Comparison of ENCODE assay signal across 24 mouse cellular contexts in the genomic region with DNA sequence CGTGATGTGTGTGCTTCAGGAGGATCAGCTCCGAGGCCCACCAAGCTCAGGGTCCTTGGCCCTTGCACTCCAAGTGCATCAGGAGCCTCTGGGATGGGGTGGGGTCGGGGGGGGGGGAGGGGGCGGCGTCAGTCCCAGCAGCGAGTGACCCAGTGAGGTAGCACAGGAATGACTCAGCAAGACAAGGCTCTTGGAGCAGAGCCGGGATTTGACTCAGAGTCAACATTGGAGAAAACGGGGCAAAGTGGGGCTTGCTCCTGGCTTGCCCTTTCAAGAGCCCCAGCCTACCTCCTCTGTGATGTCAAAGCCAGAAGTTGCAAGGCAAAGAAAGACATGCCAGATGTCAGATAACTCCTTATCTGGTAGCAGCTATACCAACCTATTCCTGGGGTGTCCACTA. TPM values are rescaled to one million over a fixed set of nuclear protein-coding genes. Genes with fewer than 3 reads are reported as not detected.
A peak's percentile ranks its signal among the peaks of the same experiment; 100 is the strongest.
DNase-seq lines count a peak whose midpoint lies in the region; TF ChIP-seq lines count a peak whose summit lies in the region.
"Had no signal": no experiment of that assay in that cellular context is flagged by ENCODE, and none has a peak within 500 bp of the region (broad histone marks: within the 10 kb centered on the region; RNA-seq: fewer than 3 reads in every experiment).

No protein-coding gene starts in this region.

- H3K79me3 ChIP-seq in C2C12 (ENCODE audit: low read depth): no peaks in the 10 kb centered on the region

- no peak overlapping the region for H3K4me3 ChIP-seq in C2C12 (ENCODE audit: insufficient read depth, poor library complexity, severe bottlenecking)
- H3K4me3 ChIP-seq in embryonic fibroblast, embryonic 13.5 days (ENCODE audit: insufficient read depth, low read length): no peak overlapping the region
- H3K4me3 ChIP-seq: heart, adult 2 months; intestine, embryonic 15.5 days; midbrain, embryonic 13.5 days had no signal

- no peak for TF ChIP-seq CTCF in C2C12 (IDR thresholded peaks at IDR 0.05; ENCODE audit: control insufficient read depth, insufficient read depth, insufficient read length)
- no peak for TF ChIP-seq CTCF in embryonic fibroblast, embryonic 13.5 days (IDR thresholded peaks at IDR 0.05; ENCODE audit: borderline replicate concordance, insufficient read depth, low read length)

- H3K27me3 ChIP-seq in C2C12 (ENCODE audit: control insufficient read depth, insufficient read depth, insufficient read length): no peaks in the 10 kb centered on the region
- H3K27me3 ChIP-seq: intestine, embryonic 15.5 days; midbrain, embryonic 13.5 days had no signal

- peak; percentile 78 to 85 for DNase-seq in adrenal gland, adult (ENCODE audit: inconsistent age in 2 of 2, low spot score in 1 of 2)
- DNase-seq in adrenal gland, postnatal 4 days (ENCODE audit: low spot score in 2 of 2): no peak
- peak; percentile 37 for DNase-seq in ZHBTc4 (ENCODE audit: low read depth, low spot score)
- no peak for DNase-seq in gastrocnemius, postnatal 10 days
- DNase-seq in heart, postnatal 4 days: no peak
- no peak for DNase-seq in ovary, postnatal 10 days (ENCODE audit: low spot score)
- DNase-seq: cerebellum, adult 11-12 months; forebrain, postnatal 0 days; heart, adult 2 months; heart, postnatal 14 days; kidney, postnatal 4 days; liver; liver, postnatal 0 days; retina, postnatal 1 day had no signal

- H3K36me3 ChIP-seq in C2C12 (ENCODE audit: control insufficient read depth, insufficient read depth): no peaks in the 10 kb centered on the region
- H3K36me3 ChIP-seq: intestine, embryonic 15.5 days; midbrain, embryonic 13.5 days had no signal

- no peaks in the 10 kb centered on the region for H3K79me2 ChIP-seq in C2C12 (ENCODE audit: control insufficient read depth, insufficient read depth)

- peaks cover 6% of the 10 kb centered on the region; the same call in 1 of the 2 replicates for H3K4me1 ChIP-seq in embryonic fibroblast, embryonic 13.5 days (ENCODE audit: control insufficient read depth, insufficient read depth, low read length)
- H3K4me1 ChIP-seq: midbrain, embryonic 13.5 days had no signal

- H3ac ChIP-seq in C2C12 (ENCODE audit: control insufficient read depth, insufficient read length, low read depth): peak overlapping the region; percentile 53

- no peak for TF ChIP-seq POLR2A in embryonic fibroblast, embryonic 13.5 days (IDR thresholded peaks at IDR 0.05; ENCODE audit: low read depth, low read length)

- peak overlapping the region; percentile 44; the same call in 1 of the 2 replicates for H3K27ac ChIP-seq in embryonic fibroblast, embryonic 13.5 days (ENCODE audit: insufficient read depth, low read length)
- H3K27ac ChIP-seq: heart, adult 2 months; hindbrain, embryonic 14.5 days; intestine, embryonic 15.5 days; macrophage; midbrain, embryonic 13.5 days had no signal

TF ChIP-seq in C2C12, 6 proteins besides CTCF, POLR2A, EP300 and RAD21:
- TF ChIP-seq MYOG (IDR thresholded peaks at IDR 0.05; ENCODE audit: control insufficient read depth, extremely low read depth, insufficient read length) (no peak), CEBPB (IDR thresholded peaks at IDR 0.05; ENCODE audit: low read depth) (no peak), MAX (IDR thresholded peaks at IDR 0.05) (no peak), MYOD1 (IDR thresholded peaks at IDR 0.05; ENCODE audit: control insufficient read depth, insufficient read length, low read depth) (no peak), FOSL1 (IDR thresholded peaks at IDR 0.05; ENCODE audit: insufficient read depth, low read length, poor library complexity, severe bottlenecking) (no peak), USF1 (IDR thresholded peaks at IDR 0.05; ENCODE audit: low read depth) (no peak)

RNA-seq across cellular contexts. Expression of a gene that starts 16.9 kb away (rescaled TPM):
- under 1 TPM; 0.20 to 0.39 TPM for total RNA-seq in adrenal gland, postnatal 4 days (2021)
- polyA plus RNA-seq in C2C12 (2012; fragmentation: generic; extraction: Trizol): 0.06 TPM
- polyA plus RNA-seq in embryonic fibroblast, embryonic 13.5 days (2011; ENCODE audit: insufficient read length, low read depth, missing spikeins): not detected in 2 replicates
- total RNA-seq in gastrocnemius, postnatal 10 days (2021): under 1 TPM in 1 of 2 experiments, not detected in 1; 0.09 TPM
- under 1 TPM; 0.16 to 0.17 TPM for total RNA-seq in heart, postnatal 4 days (2021)
- total RNA-seq: gastrocnemius, adult 8-10 months; layer of hippocampus, postnatal 10 days; left cerebral cortex, postnatal 25 days had no signal
- polyA plus RNA-seq: forebrain, postnatal 0 days; hindbrain, embryonic 14.5 days; midbrain, embryonic 13.5 days had no signal

RNA-seq across cellular contexts. Expression of a gene that starts 21.9 kb away (rescaled TPM):
- total RNA-seq in adrenal gland, postnatal 4 days (2021): 10 to 100 TPM; 31.1 to 32.5 TPM
- polyA plus RNA-seq in C2C12 (2012; fragmentation: generic; extraction: Trizol): 61.9 TPM
- polyA plus RNA-seq in embryonic fibroblast, embryonic 13.5 days (2011; ENCODE audit: insufficient read length, low read depth, missing spikeins): 44.1 and 53.6 TPM in 2 replicates
- 10 to 100 TPM in 1 of 2 experiments, 1 to 10 TPM in 1; 9.4 to 12.0 TPM for total RNA-seq in gastrocnemius, postnatal 10 days (2021)
- total RNA-seq in heart, postnatal 4 days (2021): 10 to 100 TPM; 25.8 to 26.8 TPM

RNA-seq across cellular contexts. Expression of a gene that starts 42.4 kb away (rescaled TPM):
- total RNA-seq in adrenal gland, postnatal 4 days (2021): 1 to 10 TPM; 8.2 to 10.0 TPM
- polyA plus RNA-seq in C2C12 (2012; fragmentation: generic; extraction: Trizol): 25.2 TPM
- 13.0 and 18.5 TPM in 2 replicates for polyA plus RNA-seq in embryonic fibroblast, embryonic 13.5 days (2011; ENCODE audit: insufficient read length, low read depth, missing spikeins)
- total RNA-seq in gastrocnemius, postnatal 10 days (2021): 1 to 10 TPM in 1 of 2 experiments, under 1 TPM in 1; 0.75 to 1.7 TPM
- 1 to 10 TPM; 4.5 to 6.0 TPM for total RNA-seq in heart, postnatal 4 days (2021)

RNA-seq across cellular contexts. Expression of a gene that starts 48.7 kb away (rescaled TPM):
- 10 to 100 TPM in 1 of 2 experiments, 1 to 10 TPM in 1; 9.8 to 12.0 TPM for total RNA-seq in adrenal gland, postnatal 4 days (2021)
- 15.8 TPM for polyA plus RNA-seq in C2C12 (2012; fragmentation: generic; extraction: Trizol)
- polyA plus RNA-seq in embryonic fibroblast, embryonic 13.5 days (2011; ENCODE audit: insufficient read length, low read depth, missing spikeins): 170 and 211 TPM in 2 replicates
- total RNA-seq in gastrocnemius, postnatal 10 days (2021): 10 to 100 TPM; 12.2 to 18.6 TPM
- total RNA-seq in heart, postnatal 4 days (2021): 10 to 100 TPM; 13.5 to 16.8 TPM
- total RNA-seq: neutrophil, adult 5-6 weeks had no signal

Comparison
In these comparisons a context has a peak if more than half of its experiments do, and no peak if none do; other contexts are left out.
1. DNase-seq: peak in adrenal gland, adult (2 of 2) and ZHBTc4 (single experiment); none in adrenal gland, postnatal 4 days (0 of 2), gastrocnemius, postnatal 10 days (single experiment), heart, postnatal 4 days (single experiment) and ovary, postnatal 10 days (single experiment).